ENCODE assay signal across 31 mouse cellular contexts in the genomic region with DNA sequence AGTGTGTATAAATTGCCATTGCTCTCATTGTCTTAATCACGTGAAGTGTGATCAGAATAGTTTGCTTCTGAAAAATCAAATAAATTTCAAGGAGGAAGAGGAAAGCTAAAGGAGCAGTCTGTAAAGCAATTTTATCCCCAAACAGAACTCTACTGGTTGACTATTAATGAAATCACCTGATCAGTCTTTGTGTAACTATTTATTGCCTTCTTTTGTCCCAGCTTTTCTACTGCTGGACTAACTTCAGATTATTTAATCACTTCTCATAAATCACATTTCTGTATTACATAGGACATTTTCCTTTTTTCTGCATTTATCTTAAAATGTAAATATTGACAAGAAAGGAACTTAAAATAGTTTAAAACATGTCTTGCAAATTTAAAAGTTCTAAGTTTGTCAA.
"Had no signal": no experiment of that assay in that cellular context is flagged by ENCODE, and none has a peak within 500 bp of the region (broad histone marks: within the 10 kb centered on the region; RNA-seq: fewer than 3 reads in every experiment).

No protein-coding gene starts in this region.

- H3K4me2 ChIP-seq: limb, embryonic 12.5 days; limb, embryonic 13.5 days; limb, embryonic 15.5 days; liver, embryonic 11.5 days; liver, embryonic 12.5 days; liver, embryonic 13.5 days; liver, embryonic 15.5 days; lung, embryonic 14.5 days; lung, embryonic 15.5 days; midbrain, embryonic 11.5 days; midbrain, embryonic 12.5 days; midbrain, embryonic 13.5 days; midbrain, embryonic 15.5 days had no signal

- H3K4me3 ChIP-seq: left cerebral cortex, adult 2 months; limb, embryonic 10.5 days; limb, embryonic 12.5 days; limb, embryonic 13.5 days; limb, embryonic 15.5 days; liver, embryonic 12.5 days; liver, embryonic 13.5 days; liver, embryonic 15.5 days; lung, embryonic 15.5 days; megakaryocyte, embryonic 14.5 days; midbrain, embryonic 10.5 days; midbrain, embryonic 12.5 days; midbrain, embryonic 13.5 days; midbrain, embryonic 15.5 days; myocyte had no signal

- H3K27me3 ChIP-seq: limb, embryonic 12.5 days; limb, embryonic 13.5 days; limb, embryonic 15.5 days; liver, embryonic 12.5 days; liver, embryonic 13.5 days; liver, embryonic 15.5 days; lung, embryonic 15.5 days; megakaryocyte, embryonic 14.5 days; midbrain, embryonic 12.5 days; midbrain, embryonic 13.5 days; midbrain, embryonic 15.5 days had no signal

- H3K9me3 ChIP-seq: limb, embryonic 10.5 days; limb, embryonic 12.5 days; limb, embryonic 13.5 days; limb, embryonic 15.5 days; liver, embryonic 12.5 days; liver, embryonic 13.5 days; liver, embryonic 15.5 days; lung, embryonic 15.5 days; megakaryocyte, embryonic 14.5 days; midbrain, embryonic 10.5 days; midbrain, embryonic 12.5 days; midbrain, embryonic 13.5 days; midbrain, embryonic 15.5 days had no signal

- H3K9ac ChIP-seq: limb, embryonic 12.5 days; limb, embryonic 13.5 days; limb, embryonic 15.5 days; liver, embryonic 12.5 days; liver, embryonic 13.5 days; liver, embryonic 14.5 days; liver, embryonic 15.5 days; liver, postnatal 0 days; lung, embryonic 14.5 days; lung, embryonic 15.5 days; midbrain, embryonic 12.5 days; midbrain, embryonic 13.5 days; midbrain, embryonic 15.5 days had no signal

- H3K4me1 ChIP-seq: limb, embryonic 10.5 days; limb, embryonic 12.5 days; limb, embryonic 13.5 days; limb, embryonic 15.5 days; liver, embryonic 12.5 days; liver, embryonic 13.5 days; liver, embryonic 15.5 days; lung, embryonic 15.5 days; megakaryocyte, embryonic 14.5 days; midbrain, embryonic 10.5 days; midbrain, embryonic 12.5 days; midbrain, embryonic 13.5 days; midbrain, embryonic 15.5 days had no signal

- H3K27ac ChIP-seq: left cerebral cortex, adult 2 months; limb, embryonic 10.5 days; limb, embryonic 12.5 days; limb, embryonic 13.5 days; limb, embryonic 15.5 days; liver, embryonic 12.5 days; liver, embryonic 13.5 days; liver, embryonic 14.5 days; liver, embryonic 15.5 days; lung, embryonic 15.5 days; macrophage; midbrain, embryonic 10.5 days; midbrain, embryonic 12.5 days; midbrain, embryonic 13.5 days; midbrain, embryonic 15.5 days had no signal

- H3K36me3 ChIP-seq: limb, embryonic 10.5 days; limb, embryonic 12.5 days; limb, embryonic 13.5 days; limb, embryonic 15.5 days; liver, embryonic 12.5 days; liver, embryonic 13.5 days; liver, embryonic 15.5 days; lung, embryonic 15.5 days; midbrain, embryonic 10.5 days; midbrain, embryonic 12.5 days; midbrain, embryonic 13.5 days; midbrain, embryonic 15.5 days had no signal

- DNase-seq: left cerebral cortex, postnatal 4 days; liver; liver, embryonic 13.5 days; liver, postnatal 0 days; lung, adult 18-20 months; lung, adult 2 months; lung, embryonic 14.5 days; lung, postnatal 10 days; lung, postnatal 14 days; lung, postnatal 36 days; lung, postnatal 4 days; midbrain, embryonic 14.5 days had no signal

- ATAC-seq: liver, embryonic 12.5 days; liver, postnatal 0 days; lung, postnatal 0 days; midbrain, embryonic 13.5 days; midbrain, embryonic 15.5 days had no signal
